Mouse (Mus musculus): ENCODE data around the gene Ubap2. TPM values are rescaled to one million over a fixed set of nuclear protein-coding genes. Genes with fewer than 3 reads are reported as not detected.

Ubap2 gene
- 44.9 and 49.9 TPM in 2 replicates for polyA plus RNA-seq (2015; fragmentation: Nextera tagmentation; extraction: Ambion mirVana)

GRCm38 (mm10) chr4:41274980-41275850, at the start of gene Ubap2:
Gene Ubap2, minus strand, starts transcription at chr4:41275144.

GRCm38 (mm10) chr4:41314141-41315129, 39.5 kb upstream of the Ubap2 start, which contains the start of gene Dcaf12:
Gene Dcaf12, minus strand, starts transcription at chr4:41314889.

Other genes with a start within 250 kb of the Ubap2 start
- 14.0 and 19.5 TPM in 2 replicates for gene Aqp7, start 227.0 kb downstream of the Ubap2 start, polyA plus RNA-seq (2015; fragmentation: Nextera tagmentation; extraction: Ambion mirVana)
- 0.13 and 4.2 TPM in 2 replicates for gene Aqp3, start 177.0 kb downstream of the Ubap2 start, polyA plus RNA-seq (2015; fragmentation: Nextera tagmentation; extraction: Ambion mirVana)
- gene Nol6, start 150.7 kb downstream of the Ubap2 start, polyA plus RNA-seq (2015; fragmentation: Nextera tagmentation; extraction: Ambion mirVana), result 9.2 and 10.2 TPM in 2 replicates
- 36.7 and 40.0 TPM in 2 replicates for gene Ube2r2, start 139.4 kb downstream of the Ubap2 start, polyA plus RNA-seq (2015; fragmentation: Nextera tagmentation; extraction: Ambion mirVana)
- 31.7 and 32.0 TPM in 2 replicates for gene Dcaf12, start 39.7 kb upstream of the Ubap2 start, polyA plus RNA-seq (2015; fragmentation: Nextera tagmentation; extraction: Ambion mirVana)
- gene Ubap1, start 73.9 kb upstream of the Ubap2 start, polyA plus RNA-seq (2015; fragmentation: Nextera tagmentation; extraction: Ambion mirVana), result 36.6 and 42.9 TPM in 2 replicates
- gene Kif24, start 189.7 kb upstream of the Ubap2 start, polyA plus RNA-seq (2015; fragmentation: Nextera tagmentation; extraction: Ambion mirVana), result 1.9 and 2.5 TPM in 2 replicates
- 45.8 and 49.9 TPM in 2 replicates for gene Nudt2, start 190.0 kb upstream of the Ubap2 start, polyA plus RNA-seq (2015; fragmentation: Nextera tagmentation; extraction: Ambion mirVana)
- 34.0 and 35.5 TPM in 2 replicates for gene AI464131, start 227.9 kb upstream of the Ubap2 start, polyA plus RNA-seq (2015; fragmentation: Nextera tagmentation; extraction: Ambion mirVana)
- 0.22 and 0.44 TPM in 2 replicates for gene 1110017D15Rik, start 242.2 kb upstream of the Ubap2 start, polyA plus RNA-seq (2015; fragmentation: Nextera tagmentation; extraction: Ambion mirVana)